Mouse (Mus musculus) skeletal muscle tissue, postnatal 0 days (tissue): ENCODE measurements around the gene Grcc10. TPM values are rescaled to one million over a fixed set of nuclear protein-coding genes. Genes with fewer than 3 reads are reported as not detected.

ENCODE experiments used
- microRNA counts: library from miRNA; unstranded; fragments of <30 nt; microRNA quantifications from one replicate; lab custom pipeline; 2015
- microRNA-seq, 2 experiments: library from miRNA; unstranded; fragments of <30 nt; microRNA quantifications; one replicate each; pipeline ENCODE4; 2016
- polyA plus RNA-seq: library from polyadenylated mRNA; unstranded; fragments of >200 nt; fragmentation: Nextera tagmentation; extraction: Ambion mirVana; gene quantifications from 2 replicates; pipeline ENCODE4 v1.2.1, GENCODE M21; 2015

Grcc10 gene
- 290 and 323 TPM in 2 replicates for polyA plus RNA-seq

DNA sequence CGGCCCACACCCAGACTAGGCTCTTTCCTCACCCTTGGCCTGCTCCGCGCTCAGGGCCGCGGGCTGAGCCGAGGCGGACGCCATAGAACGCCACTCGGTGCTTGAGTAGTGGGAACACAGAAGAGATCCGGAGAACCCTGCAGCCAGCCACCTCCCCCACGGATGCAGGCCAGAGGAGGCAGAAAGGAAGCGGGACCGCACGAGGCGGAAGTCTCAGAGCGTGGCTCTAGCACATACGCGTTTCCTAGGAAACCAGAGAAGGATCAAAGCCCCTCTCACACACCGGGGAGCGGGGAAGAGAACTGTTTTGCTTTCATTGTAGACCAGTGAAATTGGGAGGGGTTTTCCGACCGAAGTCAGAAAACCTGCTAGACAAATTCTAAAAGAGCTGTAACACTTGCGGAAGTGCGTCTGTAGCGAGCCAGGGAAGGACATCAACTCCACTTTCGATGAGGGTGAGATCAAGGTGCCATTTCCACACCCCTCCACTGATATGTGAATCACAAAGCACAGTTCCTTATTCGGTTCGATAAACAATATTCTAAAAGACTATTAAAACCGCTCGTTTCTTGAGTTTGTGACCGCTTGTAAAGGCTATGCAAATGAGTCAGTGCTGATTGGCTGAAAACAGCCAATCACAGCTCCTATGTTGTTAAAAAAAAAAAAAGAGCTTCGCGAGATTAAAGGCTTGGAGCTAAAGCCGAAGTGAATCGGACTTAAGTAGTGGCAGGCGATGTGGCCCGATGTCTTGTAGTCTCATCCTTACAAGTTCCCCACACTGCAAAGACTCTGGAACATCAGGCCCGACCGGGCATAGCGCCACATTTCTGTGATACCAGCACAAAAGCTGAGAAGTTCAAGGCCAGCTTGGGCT, at the start of gene Grcc10:
Gene Grcc10 (minus strand): TSS at position 487 of the 874 bp plus-strand sequence.

DNA sequence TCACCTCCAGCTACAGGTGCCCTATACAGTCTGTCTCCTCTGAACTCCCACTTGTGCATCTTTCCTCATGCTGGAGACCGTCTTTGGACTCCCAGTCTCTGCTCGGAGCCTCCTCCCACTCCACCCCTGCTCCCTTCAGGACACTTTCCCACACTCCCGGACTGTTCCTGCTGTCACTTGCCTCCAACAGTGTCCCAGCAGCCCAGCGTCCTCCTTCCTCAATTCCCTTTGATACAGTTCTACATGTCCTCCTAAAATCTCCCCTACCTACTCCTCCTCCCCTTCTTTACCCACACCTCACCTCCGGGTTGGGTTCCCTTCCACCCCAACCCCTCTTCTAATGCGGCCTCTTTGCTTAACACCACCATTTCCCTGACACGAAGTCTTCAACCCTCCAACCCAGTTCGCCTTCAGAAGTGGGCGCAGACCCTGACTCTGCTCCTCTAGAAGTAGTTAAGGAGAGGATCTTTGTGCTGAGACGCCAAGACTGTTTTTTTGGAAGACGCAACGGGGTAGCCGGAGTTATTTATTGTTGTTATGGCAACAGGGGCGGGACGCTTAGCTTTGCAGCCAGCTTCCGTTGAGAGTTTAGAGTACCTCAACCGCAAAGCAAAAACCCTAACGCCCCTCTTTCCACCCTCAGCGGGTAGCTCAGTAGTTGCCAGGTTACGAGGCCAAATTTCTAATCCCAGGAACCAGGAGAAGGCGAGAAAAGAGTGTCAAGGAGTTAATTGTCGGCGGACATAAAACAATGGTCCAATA, 38.2 kb upstream of the Grcc10 start, which contains the start of gene Lrrc23:
Gene Lrrc23 (minus strand): TSS at position 506 of the 762 bp plus-strand sequence.

GRCm38 (mm10) chr6:124769101-124769765, 28.1 kb upstream of the Grcc10 start, which contains the start of gene Eno2:
Eno2 (minus strand) TSS chr6:124769673.

DNA sequence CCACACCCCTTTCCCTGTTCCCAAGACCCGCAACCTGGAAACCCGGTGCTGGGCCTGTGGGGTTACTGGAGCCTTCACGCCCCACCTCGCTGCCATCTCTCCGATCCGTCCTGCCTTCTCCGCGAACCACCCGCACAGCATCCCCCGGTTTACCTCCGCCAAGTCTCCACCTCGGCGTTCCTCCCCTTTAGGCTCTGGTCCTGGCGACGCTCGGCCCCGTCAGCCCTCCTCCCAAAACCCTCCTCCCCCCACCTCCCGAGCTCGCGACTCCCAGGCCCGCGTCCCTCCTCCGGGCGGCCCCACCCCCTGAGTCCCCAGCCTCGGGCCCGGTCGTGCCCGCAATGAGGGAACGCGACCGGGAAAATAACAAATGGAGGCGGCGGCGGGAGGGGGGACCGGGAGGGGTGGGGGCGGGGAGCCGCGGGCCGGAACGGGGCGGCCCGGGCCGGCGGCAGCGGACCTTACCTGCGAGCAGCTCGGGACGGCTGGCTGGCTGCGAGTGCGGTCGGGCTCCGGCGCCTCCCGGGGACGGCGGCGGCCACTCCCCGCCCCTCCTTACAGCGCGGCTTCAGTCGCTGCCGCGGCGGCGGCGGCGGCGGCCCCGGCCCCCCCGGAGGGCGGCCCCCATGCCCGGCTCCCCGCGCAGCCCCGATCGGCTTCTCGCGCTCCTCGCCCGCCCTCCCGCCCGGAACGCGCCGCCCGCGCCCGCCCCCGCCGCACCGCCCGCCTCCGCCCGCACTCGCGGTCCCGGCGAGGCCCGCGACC, 14.8 kb upstream of the Grcc10 start, which contains the start of the genes Gm45234 and Atn1:
Gene Gm45234 (minus strand): TSS at position 191 of the 765 bp plus-strand sequence.
Gene Atn1 (minus strand): TSS at position 694 of the 765 bp plus-strand sequence.

DNA sequence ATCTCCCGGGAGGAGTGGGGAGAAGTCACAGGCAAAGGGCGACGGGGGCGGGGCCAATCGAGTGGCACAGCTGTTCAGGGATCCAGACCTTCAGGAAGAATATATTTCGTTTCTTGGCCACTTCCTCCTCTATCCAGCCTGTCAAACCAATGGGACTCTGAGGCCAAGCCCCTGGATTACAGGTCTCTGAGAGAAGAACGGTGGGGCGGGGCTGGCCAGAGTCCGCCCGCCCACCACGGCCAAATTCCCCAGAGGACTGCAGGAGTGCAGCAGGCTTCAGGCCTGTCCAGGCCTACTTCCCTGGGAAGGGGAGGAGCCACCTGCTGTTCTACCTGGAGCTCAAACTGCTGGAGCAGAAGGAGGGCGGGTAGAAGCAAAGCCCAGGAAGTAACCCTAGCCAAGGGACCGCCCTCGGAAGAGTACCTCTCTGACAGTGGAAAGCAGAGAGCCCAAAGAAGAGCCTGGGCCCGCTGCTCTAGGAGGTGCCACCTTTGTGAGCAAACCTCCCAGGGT, 2.6 kb downstream of the Grcc10 start, which contains the start of gene Ptpn6:
Gene Ptpn6 (minus strand): TSS at position 204 of the 513 bp plus-strand sequence.

GRCm38 (mm10) chr6:124711824-124712782, 29.1 kb downstream of the Grcc10 start, which contains the start of the genes Emg1 and Phb2:
Emg1 (minus strand) TSS chr6:124712178.
Phb2 (plus strand) TSS chr6:124712336.

MicroRNA genes within 50 kb of the gene (microRNA counts, 519-probe panel; counts per million panel counts)
- microRNA mmu-miR-141 (lab: Ali Mortazavi, UCI) (296 counts per million, percentile 58 among the panel's probes with 10 or more counts), microRNA mmu-miR-200c (lab: Ali Mortazavi, UCI) (296 counts per million, percentile 58 among the panel's probes with 10 or more counts)

Small RNA genes within 50 kb of the gene (microRNA-seq; reads per million reads assigned to microRNA genes)
- gene Mir141 = 1.9 to 3.3 reads per million in 2 experiments
- 13.3 to 13.8 reads per million in 2 experiments for gene Mir200c

Other genes with a start within 250 kb of the Grcc10 start
- 0.90 and 1.4 TPM in 2 replicates for gene C1rl, start 248.3 kb downstream of the Grcc10 start, polyA plus RNA-seq
- 11.6 and 13.0 TPM in 2 replicates for gene C1ra, start 229.0 kb downstream of the Grcc10 start, polyA plus RNA-seq
- 23.2 and 25.6 TPM in 2 replicates for gene C1s1, start 199.0 kb downstream of the Grcc10 start, polyA plus RNA-seq
- not detected in 2 replicates for gene C1rb, start 171.1 kb downstream of the Grcc10 start, polyA plus RNA-seq
- 0.12 TPM in 1 of 2 replicates, not detected in the other for gene C1s2, start 105.3 kb downstream of the Grcc10 start, polyA plus RNA-seq
- 70.4 and 70.6 TPM in 2 replicates for gene Lpcat3, start 78.3 kb downstream of the Grcc10 start, polyA plus RNA-seq
- gene Emg1, start 29.2 kb downstream of the Grcc10 start, polyA plus RNA-seq = 114 and 121 TPM in 2 replicates
- gene Phb2, start 29.0 kb downstream of the Grcc10 start, polyA plus RNA-seq = 334 and 346 TPM in 2 replicates
- 6.7 and 11.0 TPM in 2 replicates for gene Ptpn6, start 2.7 kb downstream of the Grcc10 start, polyA plus RNA-seq
- not detected in 2 replicates for gene Gm45234, start 14.6 kb upstream of the Grcc10 start, polyA plus RNA-seq
- gene Atn1, start 15.2 kb upstream of the Grcc10 start, polyA plus RNA-seq = 6.9 TPM in 2 replicates
- 2.5 and 3.6 TPM in 2 replicates for gene Eno2, start 28.3 kb upstream of the Grcc10 start, polyA plus RNA-seq
- 0.21 TPM in 1 of 2 replicates, not detected in the other for gene Lrrc23, start 38.4 kb upstream of the Grcc10 start, polyA plus RNA-seq
- gene Spsb2, start 67.3 kb upstream of the Grcc10 start, polyA plus RNA-seq = 18.9 and 21.0 TPM in 2 replicates
- 2,607 and 2,784 TPM in 2 replicates for gene Tpi1, start 72.9 kb upstream of the Grcc10 start, polyA plus RNA-seq
- gene Usp5, start 88.1 kb upstream of the Grcc10 start, polyA plus RNA-seq = 54.6 and 59.3 TPM in 2 replicates
- gene Cdca3, start 88.2 kb upstream of the Grcc10 start, polyA plus RNA-seq = 38.3 and 39.3 TPM in 2 replicates
- gene Gnb3, start 98.9 kb upstream of the Grcc10 start, polyA plus RNA-seq = 5.0 and 6.0 TPM in 2 replicates
- gene P3h3, start 116.4 kb upstream of the Grcc10 start, polyA plus RNA-seq = 13.6 and 16.0 TPM in 2 replicates
- 0.35 and 0.68 TPM in 2 replicates for gene Gpr162, start 122.6 kb upstream of the Grcc10 start, polyA plus RNA-seq
- 0.40 and 0.52 TPM in 2 replicates for gene Cd4, start 146.8 kb upstream of the Grcc10 start, polyA plus RNA-seq
- gene Lag3, start 170.3 kb upstream of the Grcc10 start, polyA plus RNA-seq = 0.87 and 1.0 TPM in 2 replicates
- 182 and 227 TPM in 2 replicates for gene Ptms, start 178.7 kb upstream of the Grcc10 start, polyA plus RNA-seq
- gene Mlf2, start 190.0 kb upstream of the Grcc10 start, polyA plus RNA-seq = 275 and 312 TPM in 2 replicates
- 106 and 117 TPM in 2 replicates for gene Cops7a, start 224.2 kb upstream of the Grcc10 start, polyA plus RNA-seq